8 mouse cellular contexts compared by ENCODE assay signal in the genomic region with DNA sequence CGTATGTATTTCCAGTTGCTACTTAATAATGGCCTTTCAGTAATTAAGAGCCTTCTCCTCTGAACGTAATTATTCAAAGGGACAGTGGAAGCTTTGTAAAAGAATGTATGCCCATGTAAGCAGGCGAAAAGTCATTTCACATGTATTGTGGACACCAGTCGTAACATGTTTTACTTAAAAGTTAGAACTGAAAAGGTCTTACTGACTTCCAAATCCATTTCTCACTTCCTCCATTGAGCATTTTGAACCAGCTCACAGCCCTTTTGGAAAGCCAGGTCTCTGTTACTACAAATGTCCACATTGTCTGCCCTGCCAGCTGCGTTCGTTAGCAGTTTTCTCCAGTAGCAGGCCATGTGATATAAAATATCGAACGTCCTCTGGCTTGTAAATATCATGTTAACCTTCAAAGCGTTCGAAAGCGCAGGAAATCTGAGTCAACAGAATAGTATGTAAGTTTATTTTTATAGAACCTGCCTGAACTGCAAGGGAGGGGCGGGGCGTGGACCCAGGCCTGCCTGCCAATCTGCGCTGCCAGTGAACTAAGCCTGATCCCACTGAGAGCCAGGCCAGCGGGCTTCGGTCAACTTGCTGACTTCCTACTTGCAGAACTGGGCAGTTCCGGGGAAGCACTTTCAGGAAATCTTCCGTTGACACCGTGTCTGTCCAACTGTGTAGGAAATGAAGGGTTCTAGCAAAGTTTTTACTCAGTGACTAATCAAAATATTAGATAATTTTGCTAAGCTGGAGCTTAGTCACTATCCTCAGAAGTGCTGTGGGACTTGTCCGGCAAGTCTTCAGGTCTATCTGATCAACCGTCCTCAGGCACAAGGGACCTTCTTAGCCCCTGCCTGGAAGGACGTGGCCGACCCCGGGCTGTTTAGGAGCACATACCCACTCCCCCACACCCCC. TPM values are rescaled to one million over a fixed set of nuclear protein-coding genes. Genes with fewer than 3 reads are reported as not detected.
A peak's percentile ranks its signal among the peaks of the same experiment; 100 is the strongest.
DNase-seq lines count a peak whose midpoint lies in the region; ATAC-seq and TF ChIP-seq lines count a peak whose summit lies in the region.

No protein-coding gene starts in this region.

- H3K9me3 ChIP-seq in heart, embryonic 12.5 days (replicated peaks), result no peaks in the 10 kb centered on the region
- H3K9me3 ChIP-seq in stomach, embryonic 16.5 days (replicated peaks; ENCODE audit: control insufficient read depth, low read length), result no peaks in the 10 kb centered on the region

- no peak overlapping the region for H3K9ac ChIP-seq in heart, adult 2 months (ENCODE audit: low read depth, low read length)
- H3K9ac ChIP-seq in heart, embryonic 12.5 days, result no peak overlapping the region
- H3K9ac ChIP-seq in stomach, embryonic 16.5 days (ENCODE audit: low read length), result no peak overlapping the region

- WGBS in heart, adult 2 months, result 46% methylated on average over 24 of the region's 24 CpGs
- WGBS in heart, embryonic 12.5 days, result 71% methylated on average over 24 of the region's 24 CpGs
- WGBS in stomach, embryonic 16.5 days, result 55% methylated on average over 24 of the region's 24 CpGs

- no peak for ATAC-seq in heart, embryonic 12.5 days (ENCODE audit: insufficient number of reproducible peaks, low FRiP score)
- ATAC-seq in stomach, embryonic 16.5 days (ENCODE audit: insufficient read depth, low FRiP score), result peak; percentile 69; the same call in 1 of the 2 replicates
- no peak for ATAC-seq in frontal cortex, adult (ENCODE audit: low TSS enrichment)

- no peaks in the 10 kb centered on the region for H3K27me3 ChIP-seq in heart, adult 2 months (ENCODE audit: control insufficient read depth, insufficient read depth, low read length)
- no peaks in the 10 kb centered on the region for H3K27me3 ChIP-seq in heart, embryonic 12.5 days (replicated peaks)
- no peaks in the 10 kb centered on the region for H3K27me3 ChIP-seq in stomach, embryonic 16.5 days (ENCODE audit: control insufficient read depth, insufficient read depth, low read length)

- TF ChIP-seq EP300 in heart, adult 2 months (IDR thresholded peaks at IDR 0.05; ENCODE audit: insufficient read depth, low read depth, low read length), result no peak

- H3K4me2 ChIP-seq in heart, embryonic 12.5 days, result no peak overlapping the region
- peak overlapping the region; percentile 12; the same call in 1 of the 2 replicates for H3K4me2 ChIP-seq in stomach, embryonic 16.5 days (ENCODE audit: low read depth, low read length)

- no peak overlapping the region for H3K4me3 ChIP-seq in heart, adult 2 months
- no peak overlapping the region for H3K4me3 ChIP-seq in heart, embryonic 12.5 days
- no peak overlapping the region for H3K4me3 ChIP-seq in stomach, embryonic 16.5 days (replicated peaks; ENCODE audit: low read length)

- H3K36me3 ChIP-seq in heart, adult 2 months (ENCODE audit: control insufficient read depth, insufficient read depth, low read length), result no peaks in the 10 kb centered on the region
- no peaks in the 10 kb centered on the region for H3K36me3 ChIP-seq in heart, embryonic 12.5 days
- no peaks in the 10 kb centered on the region for H3K36me3 ChIP-seq in stomach, embryonic 16.5 days (ENCODE audit: control insufficient read depth, insufficient read depth, low read length)

- peaks cover 1% of the 10 kb centered on the region; the same call in 1 of the 2 replicates for H3K4me1 ChIP-seq in heart, adult 2 months (ENCODE audit: control insufficient read depth, insufficient read depth, low read length)
- no peaks in the 10 kb centered on the region for H3K4me1 ChIP-seq in heart, embryonic 12.5 days (replicated peaks)
- no peaks in the 10 kb centered on the region; the same call in 1 of the 2 replicates for H3K4me1 ChIP-seq in stomach, embryonic 16.5 days (ENCODE audit: control insufficient read depth, insufficient read depth, low read length)

- H3K27ac ChIP-seq in heart, adult 2 months, result no peak overlapping the region; the same call in 1 of the 2 replicates
- no peak overlapping the region for H3K27ac ChIP-seq in heart, embryonic 12.5 days (ENCODE audit: poor library complexity, severe bottlenecking)
- H3K27ac ChIP-seq in stomach, embryonic 16.5 days (ENCODE audit: low read length), result peak overlapping the region; percentile 69

- DNase-seq in heart, adult 2 months, result peak; percentile 50 to 72
- peak; percentile 70 to 82 for DNase-seq in gastrocnemius, postnatal 36 days
- DNase-seq in kidney, postnatal 36 days, result peak; percentile 68 to 83
- DNase-seq in cerebellum, postnatal 14 days, result no peak
- DNase-seq in left cerebral cortex, postnatal 14 days (ENCODE audit: low spot score in 2 of 2), result no peak

- intact Hi-C loops in heart, adult 2 months (cut with DNase I), result no loop called here
- intact Hi-C loops in gastrocnemius, postnatal 36 days (cut with DNase I), result loop anchor here (5.0 kb wide), 1 partner anchor 51 kb away; no protein-coding TSS in a partner anchor
- intact Hi-C loops in left cerebral cortex, postnatal 14 days (cut with DNase I), result no loop called here

- H3K79me2 ChIP-seq in heart, adult 2 months (replicated peaks; ENCODE audit: control insufficient read depth, insufficient read depth, low read length), result no peaks in the 10 kb centered on the region

- TF ChIP-seq CTCF in heart, adult 2 months (IDR thresholded peaks at IDR 0.05), result no peak

- TF ChIP-seq POLR2A in heart, adult 2 months (IDR thresholded peaks at IDR 0.05; ENCODE audit: insufficient read depth, low read depth, low read length), result no peak

RNA-seq across cellular contexts. Expression of gene Esr1, which starts 9.5 kb away (rescaled TPM):
- 1 to 10 TPM in 1 of 2 experiments, under 1 TPM in 1; 0.70 to 1.0 TPM for total RNA-seq in heart, adult 2 months (2021)
- polyA plus RNA-seq in heart, adult 2 months (2012; rRNA removed), result 0.88 and 1.7 TPM in 2 replicates
- 1.00 and 1.2 TPM in 2 replicates for polyA plus RNA-seq in heart, embryonic 12.5 days (2016; fragmentation: Nextera tagmentation; extraction: Ambion mirVana)
- total RNA-seq in gastrocnemius, postnatal 36 days (2021), result 10 to 100 TPM; 28.7 to 32.2 TPM
- polyA plus RNA-seq in stomach, embryonic 16.5 days (2015; fragmentation: Nextera tagmentation; extraction: Ambion mirVana), result 0.54 and 0.80 TPM in 2 replicates
- 1 to 10 TPM; 2.7 to 2.9 TPM for total RNA-seq in left cerebral cortex, postnatal 14 days (2021)

Comparison
In these comparisons a context has a peak if more than half of its experiments do, and no peak if none do; other contexts are left out.
1. DNase-seq: peak in heart, adult 2 months (2 of 2), gastrocnemius, postnatal 36 days (2 of 2) and kidney, postnatal 36 days (2 of 2); none in cerebellum, postnatal 14 days (0 of 2) and left cerebral cortex, postnatal 14 days (0 of 2).
2. RNA of gene Esr1, which starts 9.5 kb away (total RNA-seq): 28.7 to 32.2 TPM in gastrocnemius, postnatal 36 days; 2.7 to 2.9 TPM in left cerebral cortex, postnatal 14 days and 0.70 to 1.0 TPM in heart, adult 2 months; every median in the first group is over 4 times any median in the second.